Mouse (Mus musculus) E14TG2a.4 (cell line): ENCODE results near the gene Agpat3.

Source experiments
- CTCF ChIP-seq: conservative IDR thresholded peaks from 2 replicates; pipeline ENCODE4 v1.5.1; 2014; ENCODE audit warnings: low read length
- NANOG ChIP-seq: IDR thresholded peaks from 2 replicates; pipeline ENCODE4 v1.6.1; 2014; ENCODE audit warnings: borderline replicate concordance, low read length, mixed read lengths
- POU5F1 ChIP-seq: IDR thresholded peaks from 2 replicates; pipeline ENCODE4 v1.6.1; 2014; ENCODE audit warnings: low read length, borderline replicate concordance

- TF ChIP-seq CTCF (no peak), POU5F1 (no peak), NANOG (no peak)
These were observed 96.6 kb downstream of the Agpat3 start for GRCm38 (mm10) chr10:78255646-78256059.
